Mouse (Mus musculus) layer of hippocampus, adult 18-20 months (tissue): ENCODE results near the gene Hyou1. TPM values are rescaled to one million over a fixed set of nuclear protein-coding genes. Genes with fewer than 3 reads are reported as not detected.
"Not testable (repeated sequence)": the region's sequence is repeated elsewhere in the genome, so short reads cannot be mapped to it uniquely, and the experiment has no call there.

Source experiments
- DNase-seq, 2 experiments: peaks; one replicate each; pipeline ENCODE4 v3.0.0; 2022; ENCODE audit warnings: low spot score in 2 of 2
- total RNA-seq, 2 experiments: library from RNA; stranded (reverse); gene quantifications; 2 replicates each; pipeline ENCODE4 v1.2.3; 2021

Hyou1 gene
- total RNA-seq, 2 experiments from 2014 or later = 130 to 141 TPM

GRCm38 (mm10) chr9:44401081-44401480 is 21.8 kb downstream of the Hyou1 start:
- DNase-seq = no peak

DNA sequence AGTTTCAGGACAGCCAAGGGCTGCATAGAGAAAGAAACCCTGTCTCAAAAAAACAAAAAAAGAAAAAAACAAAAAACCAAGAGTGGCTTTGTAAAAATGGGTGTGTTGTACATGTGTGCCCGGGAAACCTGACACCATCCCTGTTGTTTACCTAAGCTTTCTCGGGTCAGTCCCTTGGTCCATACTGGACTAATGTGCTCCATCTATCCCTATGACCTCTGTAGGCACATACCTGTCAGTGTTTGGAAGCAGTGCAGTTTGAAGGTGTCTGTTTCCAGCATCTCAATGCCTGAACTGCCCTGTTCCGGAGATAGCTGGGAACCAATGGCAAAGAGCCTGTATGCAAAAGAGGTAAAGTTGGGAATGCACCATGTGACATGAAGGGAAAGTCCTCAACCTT is 25.7 kb downstream of the Hyou1 start:
- no peak for DNase-seq

- DNase-seq = peak; percentile 90 to 94
Measured at GRCm38 (mm10) chr9:44406906-44407751, 27.8 kb downstream of the Hyou1 start, which contains the start of the genes Rps25 and Trappc4. TSS of gene Rps25 (plus strand) at chr9:44407139. TSS of gene Trappc4 (minus strand) at chr9:44407600.

DNA sequence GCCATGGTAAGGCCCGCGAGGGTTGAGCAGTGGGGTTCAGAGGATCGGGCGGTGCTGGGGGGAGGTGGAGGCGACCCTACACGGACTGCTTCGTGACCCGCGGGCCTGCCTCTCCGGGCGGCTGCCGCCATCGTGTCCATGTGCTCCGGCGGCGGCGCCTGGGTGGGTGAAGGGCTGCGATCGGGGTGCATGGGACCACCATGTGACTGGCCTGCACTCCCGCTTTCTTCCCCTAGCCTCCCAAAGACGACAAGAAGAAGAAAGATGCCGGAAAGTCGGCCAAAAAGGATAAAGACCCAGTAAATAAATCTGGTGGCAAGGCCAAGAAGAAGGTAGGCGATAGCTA is 28.4 kb downstream of the Hyou1 start:
- DNase-seq = no peak

GRCm38 (mm10) chr9:44408693-44409092 is 29.4 kb downstream of the Hyou1 start:
- DNase-seq = not testable (repeated sequence)

GRCm38 (mm10) chr9:44410647-44411336 is 31.5 kb downstream of the Hyou1 start:
- DNase-seq = no peak

GRCm38 (mm10) chr9:44411601-44412130 is 32.4 kb downstream of the Hyou1 start:
- DNase-seq = no peak

- DNase-seq = no peak
Measured at GRCm38 (mm10) chr9:44412306-44412705, 33.0 kb downstream of the Hyou1 start.

DNA sequence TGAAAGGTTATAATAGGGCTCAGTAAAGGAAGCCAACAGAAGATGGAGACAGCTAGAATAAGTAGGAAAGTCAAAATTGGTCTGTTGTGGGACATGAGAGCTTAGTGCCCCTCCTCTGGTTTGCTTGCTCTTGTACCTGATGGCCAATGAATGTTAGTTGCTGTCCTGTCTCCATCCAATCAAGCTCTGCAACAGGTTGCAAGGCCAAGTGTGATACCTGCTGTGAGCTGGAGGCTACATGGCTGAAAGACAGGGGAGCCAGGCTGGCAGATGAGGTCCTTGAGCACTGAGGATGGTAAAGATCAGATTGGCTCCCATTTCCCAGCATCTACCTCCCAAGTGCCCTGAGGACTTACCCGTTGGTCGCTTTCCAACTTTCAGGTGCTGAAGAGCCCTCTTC is 33.5 kb downstream of the Hyou1 start:
- no peak for DNase-seq

DNA sequence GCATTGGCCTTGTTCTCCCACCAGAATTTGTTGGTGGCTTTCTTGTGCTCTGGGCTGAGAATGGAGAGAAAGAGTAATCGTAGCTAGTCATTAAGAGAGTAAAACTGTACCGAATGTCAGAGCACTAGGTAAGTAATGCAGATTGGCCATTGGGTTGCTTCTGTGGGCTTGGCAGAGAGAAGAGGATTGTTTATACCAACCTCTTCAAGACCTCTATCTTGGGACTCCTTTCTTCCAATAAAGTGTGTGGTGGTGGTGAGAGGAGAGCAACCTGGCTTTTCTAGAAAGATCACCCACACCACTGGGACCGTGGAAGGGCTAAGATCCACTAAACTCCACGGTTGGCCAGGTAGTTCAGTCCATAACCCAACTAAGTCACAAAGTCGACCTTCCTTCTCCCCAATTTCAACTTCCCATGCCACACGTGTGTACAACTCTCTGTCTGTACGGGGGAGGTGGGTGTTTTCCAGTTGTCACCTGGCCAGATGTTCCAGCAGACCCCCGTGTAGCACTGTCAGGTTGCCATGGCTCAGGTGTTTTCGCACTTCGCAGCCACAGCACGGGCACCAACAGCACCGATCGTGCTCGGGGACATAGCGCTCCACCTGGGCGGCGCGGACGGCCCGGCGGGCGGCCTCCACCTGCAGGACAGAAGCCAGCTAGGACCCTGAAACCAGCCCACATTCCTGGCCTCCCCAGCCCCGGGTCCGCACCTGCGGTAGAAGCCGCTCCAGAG is 38.0 kb downstream of the Hyou1 start:
- no peak for DNase-seq

- DNase-seq = peak; percentile 92 to 97
Measured at GRCm38 (mm10) chr9:44417892-44418363, 38.6 kb downstream of the Hyou1 start.

DNA sequence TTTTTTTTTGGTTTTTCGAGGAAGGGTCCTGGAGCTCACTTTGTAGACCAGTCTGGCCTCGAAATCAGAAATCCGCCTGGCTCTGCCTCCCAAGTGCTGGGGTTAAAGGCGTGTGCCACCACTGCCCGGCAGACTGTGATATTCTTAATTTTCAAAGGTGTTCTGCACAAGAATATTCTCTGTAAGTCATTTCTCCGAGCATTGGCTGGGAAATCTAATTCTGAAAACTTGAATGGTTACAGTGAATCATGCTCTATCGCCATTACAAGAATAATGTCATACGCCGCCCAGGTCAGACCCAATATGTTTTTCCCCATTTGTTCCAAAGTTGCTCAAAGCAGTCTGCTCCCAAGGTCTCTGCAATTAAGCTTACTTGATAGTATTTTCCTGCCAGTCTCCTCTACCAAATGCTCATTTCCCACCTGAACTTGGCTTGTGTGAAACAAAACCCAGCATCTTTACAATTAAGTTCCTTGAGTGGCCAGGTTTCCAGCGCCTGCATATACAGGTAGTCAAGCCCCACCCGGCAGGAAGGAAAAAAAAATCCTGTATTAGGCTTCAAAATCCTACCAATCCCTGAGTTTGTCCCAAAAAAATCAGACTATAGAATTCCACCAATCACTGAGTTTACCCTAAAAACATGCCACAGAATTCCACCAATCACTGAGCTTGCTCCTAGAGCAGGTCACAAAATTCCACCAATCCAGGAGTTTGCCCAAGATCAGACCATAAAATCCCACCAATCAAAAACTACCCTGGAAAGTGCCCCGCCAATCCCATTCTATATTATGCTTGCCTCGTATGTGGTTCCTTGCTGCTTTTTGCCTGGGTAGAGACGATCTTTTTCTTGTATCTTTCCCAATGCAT is 39.5 kb downstream of the Hyou1 start, which contains the start of gene Ccdc84:
Gene Ccdc84 (minus strand): TSS at position 51 of the 867 bp plus-strand sequence.
- no peak for DNase-seq

GRCm38 (mm10) chr9:44419730-44420129 is 40.4 kb downstream of the Hyou1 start:
- DNase-seq = not testable (repeated sequence)

- no peak for DNase-seq
Measured at GRCm38 (mm10) chr9:44420280-44420898, 41.1 kb downstream of the Hyou1 start.

DNA sequence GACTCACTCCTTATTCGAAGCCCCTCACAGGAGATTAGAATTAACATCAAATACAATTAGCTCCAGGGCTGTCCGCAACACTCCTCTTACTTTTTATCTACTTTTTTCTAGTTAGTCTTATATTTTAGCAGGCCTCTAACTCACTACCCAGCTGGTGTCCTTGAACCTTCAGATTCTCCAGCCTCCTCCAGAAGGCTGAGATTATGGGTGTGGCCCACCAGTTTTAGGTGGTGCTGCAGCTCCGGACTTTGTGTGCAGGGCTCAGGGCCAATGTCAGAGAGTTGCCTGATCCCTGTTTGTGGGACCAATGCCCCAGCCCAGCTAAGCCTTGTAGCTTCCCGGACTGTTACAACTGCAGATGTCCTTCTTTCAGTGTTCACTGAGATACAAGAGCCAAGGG is 44.3 kb downstream of the Hyou1 start:
- DNase-seq = no peak

DNA sequence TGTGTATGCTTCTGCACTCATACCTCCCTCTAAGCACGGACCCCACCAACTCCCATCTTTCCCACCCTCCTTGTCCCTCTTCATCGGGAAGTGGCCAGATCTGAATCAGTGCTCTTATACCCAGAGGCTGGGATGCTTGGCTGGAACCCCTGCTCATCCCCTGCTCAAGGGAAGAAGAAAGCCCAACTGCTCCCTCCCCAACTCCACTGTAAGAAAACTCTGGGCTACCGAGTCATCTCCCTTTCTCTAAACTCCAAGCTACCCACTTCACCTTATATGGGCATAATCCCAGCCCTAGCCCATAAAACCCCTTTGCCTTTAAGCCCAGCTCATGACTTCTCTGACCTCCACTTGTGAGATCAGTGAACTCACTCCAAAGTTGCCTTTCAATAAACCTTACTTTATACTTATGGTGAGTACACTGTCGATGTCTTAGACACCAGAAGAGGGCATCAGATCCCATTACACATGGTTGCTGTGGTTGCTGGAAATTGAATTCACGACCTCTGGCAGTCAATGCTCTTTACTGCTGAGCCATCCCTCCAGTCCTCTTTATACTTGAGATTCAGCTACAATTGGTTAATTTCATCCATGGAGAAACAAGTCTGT is 53.4 kb downstream of the Hyou1 start:
- DNase-seq = no peak

DNA sequence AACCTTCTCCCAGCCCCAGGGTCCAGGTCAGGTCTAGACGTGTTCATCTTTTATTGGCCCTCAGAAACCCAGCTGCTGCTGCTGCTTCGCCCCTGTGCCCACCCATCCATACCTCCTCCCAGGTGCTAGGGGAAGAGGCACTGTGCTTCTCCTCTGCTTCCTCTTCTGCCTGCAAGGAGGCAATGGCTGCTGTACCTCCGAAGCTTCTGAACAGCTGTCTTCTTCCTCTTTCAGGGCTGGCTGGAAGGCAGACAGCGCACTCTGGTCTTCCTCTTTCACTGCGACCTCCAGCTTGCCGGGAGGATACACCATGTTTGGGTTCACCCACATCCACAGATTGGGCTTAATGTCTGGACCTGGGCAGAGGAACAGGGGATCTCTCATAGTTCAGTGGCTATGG is 56.5 kb downstream of the Hyou1 start:
- no peak for DNase-seq

- no peak for DNase-seq
Measured at GRCm38 (mm10) chr9:44440961-44441360, 61.7 kb downstream of the Hyou1 start, which contains the start of gene Foxr1. TSS of gene Foxr1 (minus strand) at chr9:44441136.
